Comparison of ENCODE assay signal across 32 mouse cellular contexts in genomic region chr6:83464011-83464410, GRCm38 (mm10).
"Had no signal": no experiment of that assay in that cellular context is flagged by ENCODE, and none has a peak within 500 bp of the region (broad histone marks: within the 10 kb centered on the region; RNA-seq: fewer than 3 reads in every experiment).

No protein-coding gene starts in this region.

- H3K4me3 ChIP-seq: heart, embryonic 10.5 days; heart, embryonic 12.5 days; heart, embryonic 13.5 days; heart, embryonic 15.5 days; hindbrain, embryonic 10.5 days; hindbrain, embryonic 12.5 days; hindbrain, embryonic 13.5 days; hindbrain, embryonic 15.5 days; intestine, embryonic 15.5 days; kidney, embryonic 15.5 days; layer of hippocampus, adult 2 months; left cerebral cortex, adult 2 months had no signal

- H3K36me3 ChIP-seq: heart, embryonic 10.5 days; heart, embryonic 12.5 days; heart, embryonic 13.5 days; heart, embryonic 15.5 days; hindbrain, embryonic 10.5 days; hindbrain, embryonic 12.5 days; hindbrain, embryonic 13.5 days; hindbrain, embryonic 15.5 days; intestine, embryonic 15.5 days; kidney, embryonic 15.5 days had no signal

- DNase-seq: heart, postnatal 10 days; heart, postnatal 14 days; heart, postnatal 36 days; heart, postnatal 4 days; kidney, adult 11 months; kidney, adult 18-20 months; kidney, adult 2 months; kidney, adult 8-10 months; kidney, adult 9 months; kidney, postnatal 10 days; kidney, postnatal 14 days; layer of hippocampus, adult 9-11 months; layer of hippocampus, postnatal 36 days had no signal

- H3K4me1 ChIP-seq: hindbrain, embryonic 12.5 days; hindbrain, embryonic 13.5 days; hindbrain, embryonic 15.5 days had no signal

- H3K27ac ChIP-seq: heart, embryonic 10.5 days; heart, embryonic 13.5 days; heart, embryonic 15.5 days; hindbrain, embryonic 10.5 days; hindbrain, embryonic 12.5 days; hindbrain, embryonic 13.5 days; hindbrain, embryonic 14.5 days; hindbrain, embryonic 15.5 days; hindbrain, postnatal 0 days; intestine, embryonic 15.5 days; kidney, embryonic 15.5 days; layer of hippocampus, adult 2 months; left cerebral cortex, adult 2 months had no signal

- H3K4me2 ChIP-seq: heart, embryonic 11.5 days; heart, embryonic 12.5 days; heart, embryonic 13.5 days; heart, embryonic 15.5 days; hindbrain, embryonic 12.5 days; hindbrain, embryonic 13.5 days; hindbrain, embryonic 14.5 days; hindbrain, embryonic 15.5 days; intestine, embryonic 15.5 days; kidney, embryonic 15.5 days had no signal

- H3K9me3 ChIP-seq: heart, embryonic 10.5 days; heart, embryonic 13.5 days; heart, embryonic 15.5 days; hindbrain, embryonic 10.5 days; hindbrain, embryonic 13.5 days; hindbrain, embryonic 15.5 days; intestine, embryonic 15.5 days; kidney, embryonic 15.5 days had no signal

- ATAC-seq: hindbrain, embryonic 16.5 days; hindbrain, postnatal 0 days; inflammation-experienced regulatory T-cells, adult 6 months; intestine, embryonic 15.5 days; intestine, embryonic 16.5 days; intestine, postnatal 0 days had no signal

- H3K27me3 ChIP-seq: heart, embryonic 12.5 days; heart, embryonic 13.5 days; heart, embryonic 15.5 days; hindbrain, embryonic 12.5 days; hindbrain, embryonic 15.5 days; intestine, embryonic 15.5 days; kidney, embryonic 15.5 days had no signal

- H3K9ac ChIP-seq: heart, embryonic 12.5 days; heart, embryonic 13.5 days; heart, embryonic 15.5 days; hindbrain, embryonic 12.5 days; hindbrain, embryonic 13.5 days; hindbrain, embryonic 14.5 days; hindbrain, embryonic 15.5 days; intestine, embryonic 15.5 days; kidney, embryonic 15.5 days had no signal
